ENCODE assay signal across 7 mouse cellular contexts in genomic region chr14:57797991-57798931, GRCm38 (mm10). TPM values are rescaled to one million over a fixed set of nuclear protein-coding genes. Genes with fewer than 3 reads are reported as not detected.
A peak's percentile ranks its signal among the peaks of the same experiment; 100 is the strongest.
DNase-seq lines count a peak whose midpoint lies in the region; ATAC-seq lines count a peak whose summit lies in the region.

TSS of gene Sap18 (plus strand) at chr14:57798180.

- WGBS in intestine, embryonic 16.5 days = under 1% methylated on average over 99 of the region's 99 CpGs
- WGBS in midbrain, embryonic 11.5 days = under 1% methylated on average over 93 of the region's 99 CpGs

- ATAC-seq in intestine, embryonic 16.5 days = peak; percentile 98
- ATAC-seq in midbrain, embryonic 11.5 days (ENCODE audit: low FRiP score) = peak; percentile 97

- peak; percentile 99 for DNase-seq in adrenal gland, adult 8-10 months
- DNase-seq in embryo, embryonic 9.5 days (ENCODE audit: extremely low spot score) = peak; percentile 95
- DNase-seq in gastrocnemius, postnatal 4 days (ENCODE audit: low spot score in 2 of 2) = peak; percentile 89 to 96
- DNase-seq in left cerebral cortex, postnatal 36 days (ENCODE audit: low spot score in 2 of 2) = peak; percentile 96 to 97
- DNase-seq in midbrain, embryonic 11.5 days (ENCODE audit: low spot score, missing footprints) = peak; percentile 100
- peak; percentile 100 for DNase-seq in skeletal muscle tissue, adult 2 months (ENCODE audit: low read depth, low spot score)

- H3K27me3 ChIP-seq in intestine, embryonic 16.5 days (replicated peaks; ENCODE audit: control insufficient read depth, insufficient read depth, low read length) = no peaks in the 10 kb centered on the region
- H3K27me3 ChIP-seq in midbrain, embryonic 11.5 days (ENCODE audit: control insufficient read depth, insufficient read depth, low read length) = no peaks in the 10 kb centered on the region

- peak within 1 kb of the TSS; percentile 45 for H3K27ac ChIP-seq in intestine, embryonic 16.5 days (ENCODE audit: low read length)
- peak within 1 kb of the TSS; percentile 48 for H3K27ac ChIP-seq in midbrain, embryonic 11.5 days (ENCODE audit: low read depth, low read length)

- peaks cover 10% of the 10 kb centered on the region for H3K4me1 ChIP-seq in intestine, embryonic 16.5 days (ENCODE audit: control insufficient read depth, insufficient read depth, low read length)
- peaks cover 15% of the 10 kb centered on the region for H3K4me1 ChIP-seq in midbrain, embryonic 11.5 days (ENCODE audit: control insufficient read depth, insufficient read depth, low read length)

- peak within 1 kb of the TSS; percentile 78 for H3K4me3 ChIP-seq in intestine, embryonic 16.5 days (ENCODE audit: low read length)
- H3K4me3 ChIP-seq in midbrain, embryonic 11.5 days (ENCODE audit: low read depth, low read length) = peak within 1 kb of the TSS; percentile 79

- H3K9ac ChIP-seq in intestine, embryonic 16.5 days (ENCODE audit: low read depth, low read length) = peak within 1 kb of the TSS; percentile 90
- peak within 1 kb of the TSS; percentile 86 for H3K9ac ChIP-seq in midbrain, embryonic 11.5 days (ENCODE audit: low read length)

- intact Hi-C loops in left cerebral cortex, postnatal 36 days (cut with DNase I) = loop anchor here (5.0 to 10.0 kb wide), 2 partner anchors 51 to 113 kb away; partner anchors contain the start of gene Gm49361

- H3K36me3 ChIP-seq in intestine, embryonic 16.5 days (ENCODE audit: control insufficient read depth, insufficient read depth, low read length) = 0 out of 2 replicates have a peak, but pooled peaks cover 4% of the 10 kb centered on the region
- peaks cover 4% of the 10 kb centered on the region for H3K36me3 ChIP-seq in midbrain, embryonic 11.5 days (ENCODE audit: control insufficient read depth, insufficient read depth, low read length)

- H3K4me2 ChIP-seq in intestine, embryonic 16.5 days (ENCODE audit: low read depth, low read length) = peak within 1 kb of the TSS; percentile 86
- H3K4me2 ChIP-seq in midbrain, embryonic 11.5 days = peak within 1 kb of the TSS; percentile 59

- H3K9me3 ChIP-seq in intestine, embryonic 16.5 days (ENCODE audit: control insufficient read depth, low read length) = no peaks in the 10 kb centered on the region
- no peaks in the 10 kb centered on the region for H3K9me3 ChIP-seq in midbrain, embryonic 11.5 days (ENCODE audit: control insufficient read depth, low read length)

RNA-seq across cellular contexts. Expression of gene Sap18, which starts in this region (rescaled TPM):
- 100 to 1,000 TPM in 2 of 4 experiments, 10 to 100 TPM in 2; 39.2 to 132 (median 96.1) TPM for total RNA-seq in adrenal gland, adult 8-10 months (2022)
- total RNA-seq in gastrocnemius, postnatal 4 days (2021) = 10 to 100 TPM; 55.1 to 58.3 TPM
- 17.0 and 18.8 TPM in 2 replicates for polyA plus RNA-seq in intestine, embryonic 16.5 days (2015; fragmentation: Nextera tagmentation; extraction: Ambion mirVana)
- 10 to 100 TPM; 39.3 to 45.4 TPM for total RNA-seq in left cerebral cortex, postnatal 36 days (2021)
- 23.6 and 27.9 TPM in 2 replicates for polyA plus RNA-seq in midbrain, embryonic 11.5 days (2014; fragmentation: Nextera tagmentation; extraction: Ambion mirVana)

Comparison
In these comparisons a context has a peak if more than half of its experiments do, and no peak if none do; other contexts are left out.
1. Peak in every context shown above with its lines: DNase-seq, ATAC-seq, H3K4me3 ChIP-seq and H3K27ac ChIP-seq.